Mouse (Mus musculus): Measurements from ENCODE around the gene Ifne. TPM values are rescaled to one million over a fixed set of nuclear protein-coding genes. Genes with fewer than 3 reads are reported as not detected.

The Ifne gene
- polyA plus RNA-seq, 1 experiment: not detected

DNA sequence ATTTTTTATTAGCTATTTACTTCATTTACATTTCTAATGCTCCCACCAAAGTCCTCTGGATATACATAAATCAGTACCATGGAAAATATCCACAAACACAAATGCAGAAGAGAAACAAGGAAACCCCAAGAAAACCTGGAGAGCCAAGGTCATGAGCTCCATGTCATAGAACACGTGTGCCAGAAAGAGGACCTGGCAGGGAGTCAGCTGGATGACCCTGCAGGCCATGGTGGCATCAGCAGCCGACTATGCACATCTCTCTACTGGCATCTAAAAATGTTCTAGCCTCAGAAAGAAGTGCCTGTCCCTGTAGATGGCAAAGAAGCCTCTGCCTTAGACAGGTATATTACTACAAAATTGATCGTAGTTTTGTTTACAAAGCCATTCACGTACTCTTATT lies 36.3 kb upstream of the Ifne start:
- no peaks in the 10 kb centered on the region; the same call in 1 of the 2 replicates for H3K4me1 ChIP-seq (ENCODE audit: control insufficient read depth, insufficient read depth, low read length)
- H3K4me3 ChIP-seq (replicated peaks; ENCODE audit: control insufficient read depth, low read depth, low read length): no peak overlapping the region
- 81% methylated on average over 4 of the region's 4 CpGs for WGBS
- TF ChIP-seq CTCF (IDR thresholded peaks at IDR 0.05; ENCODE audit: control insufficient read depth, insufficient read depth, low read length) (no peak), POLR2A (IDR thresholded peaks at IDR 0.05; ENCODE audit: borderline replicate concordance, control insufficient read depth, low read depth, low read length) (no peak)
- no peak overlapping the region for H3K27ac ChIP-seq (ENCODE audit: control insufficient read depth, insufficient read depth, low read depth, low read length, poor library complexity)

DNA sequence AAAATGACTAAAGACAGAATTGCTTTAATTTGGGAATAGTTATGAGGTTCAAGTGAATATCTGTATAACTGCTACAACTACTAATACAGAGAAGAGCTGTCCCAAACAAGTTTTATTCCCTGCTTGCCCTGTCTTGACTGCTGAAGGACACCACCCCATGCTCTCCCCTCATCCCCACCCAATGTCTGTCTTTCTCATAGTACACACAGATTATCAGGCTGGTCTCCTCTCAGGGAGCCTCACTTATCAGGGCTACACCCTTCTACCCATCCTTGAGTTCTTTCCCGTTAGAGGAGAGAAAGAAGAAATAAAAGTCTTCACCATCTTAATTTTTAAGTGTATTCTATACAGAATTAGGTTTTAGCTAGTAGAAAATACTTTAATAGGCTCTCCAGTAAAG lies 34.0 kb upstream of the Ifne start:
- WGBS: 62% methylated on average over 1 of the region's 1 CpGs

DNA sequence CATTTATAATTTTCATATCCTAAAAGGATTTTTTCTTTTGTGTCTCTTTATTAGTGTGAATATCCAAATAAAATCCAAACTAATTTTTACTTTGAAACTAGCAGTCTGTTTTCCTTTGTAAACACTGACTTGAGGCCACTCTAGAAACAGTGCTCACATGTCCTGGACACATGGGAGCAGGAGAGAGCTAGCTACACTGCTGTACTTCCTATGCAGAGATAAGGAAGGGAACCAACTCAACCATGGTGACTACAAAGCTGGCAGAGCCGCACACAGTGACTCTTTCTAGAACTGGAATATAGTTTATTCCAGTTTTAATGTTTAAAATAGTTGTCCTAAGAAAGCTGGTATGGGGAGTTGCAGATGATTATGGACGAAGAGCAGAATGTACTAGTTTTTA lies 32.9 kb upstream of the Ifne start:
- Histone ChIP-seq H3K4me1 (ENCODE audit: control insufficient read depth, insufficient read depth, low read length) (no peaks in the 10 kb centered on the region; the same call in 1 of the 2 replicates), H3K4me3 (replicated peaks; ENCODE audit: control insufficient read depth, low read depth, low read length) (no peak overlapping the region), H3K27ac (ENCODE audit: control insufficient read depth, insufficient read depth, low read depth, low read length, poor library complexity) (no peak overlapping the region)
- 60% methylated on average over 2 of the region's 2 CpGs for whole genome bisulfite sequencing
- no peak for TF ChIP-seq CTCF (IDR thresholded peaks at IDR 0.05; ENCODE audit: control insufficient read depth, insufficient read depth, low read length)
- TF ChIP-seq POLR2A (IDR thresholded peaks at IDR 0.05; ENCODE audit: borderline replicate concordance, control insufficient read depth, low read depth, low read length): no peak

More for the DNA sequence above, 34.0 kb upstream of the Ifne start:
- Histone ChIP-seq H3K4me1 (ENCODE audit: control insufficient read depth, insufficient read depth, low read length) (no peaks in the 10 kb centered on the region; the same call in 1 of the 2 replicates), H3K27ac (ENCODE audit: control insufficient read depth, insufficient read depth, low read depth, low read length, poor library complexity) (no peak overlapping the region), H3K4me3 (replicated peaks; ENCODE audit: control insufficient read depth, low read depth, low read length) (no peak overlapping the region)
- no peak for TF ChIP-seq POLR2A (IDR thresholded peaks at IDR 0.05; ENCODE audit: borderline replicate concordance, control insufficient read depth, low read depth, low read length)
- TF ChIP-seq CTCF (IDR thresholded peaks at IDR 0.05; ENCODE audit: control insufficient read depth, insufficient read depth, low read length): no peak

DNA sequence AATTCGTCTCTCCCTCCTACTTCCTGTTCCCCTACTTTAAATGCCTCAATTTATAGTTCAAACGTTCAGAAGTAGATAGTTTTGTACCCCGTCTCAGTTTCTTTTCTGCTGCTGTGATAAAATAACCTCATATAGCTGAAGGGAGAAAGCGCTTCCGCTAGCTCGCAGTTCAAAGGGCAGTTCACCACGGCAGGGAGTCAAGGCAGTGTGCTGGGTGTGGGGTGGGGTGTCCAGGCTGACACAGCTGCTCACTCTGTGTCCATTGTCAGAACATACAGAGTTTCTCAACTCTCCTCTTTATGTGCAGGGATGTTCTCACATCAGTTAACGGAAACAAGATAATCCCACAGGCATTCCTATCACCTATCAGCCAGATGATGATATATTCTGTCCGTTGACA lies 32.2 kb upstream of the Ifne start:
- no peak for TF ChIP-seq POLR2A (IDR thresholded peaks at IDR 0.05; ENCODE audit: borderline replicate concordance, control insufficient read depth, low read depth, low read length)
- no peak for TF ChIP-seq CTCF (IDR thresholded peaks at IDR 0.05; ENCODE audit: control insufficient read depth, insufficient read depth, low read length)
- 69% methylated on average over 9 of the region's 9 CpGs for WGBS
- H3K4me1 ChIP-seq (ENCODE audit: control insufficient read depth, insufficient read depth, low read length): no peaks in the 10 kb centered on the region; the same call in 1 of the 2 replicates
- H3K27ac ChIP-seq (ENCODE audit: control insufficient read depth, insufficient read depth, low read depth, low read length, poor library complexity): no peak overlapping the region
- no peak overlapping the region for H3K4me3 ChIP-seq (replicated peaks; ENCODE audit: control insufficient read depth, low read depth, low read length)

DNA sequence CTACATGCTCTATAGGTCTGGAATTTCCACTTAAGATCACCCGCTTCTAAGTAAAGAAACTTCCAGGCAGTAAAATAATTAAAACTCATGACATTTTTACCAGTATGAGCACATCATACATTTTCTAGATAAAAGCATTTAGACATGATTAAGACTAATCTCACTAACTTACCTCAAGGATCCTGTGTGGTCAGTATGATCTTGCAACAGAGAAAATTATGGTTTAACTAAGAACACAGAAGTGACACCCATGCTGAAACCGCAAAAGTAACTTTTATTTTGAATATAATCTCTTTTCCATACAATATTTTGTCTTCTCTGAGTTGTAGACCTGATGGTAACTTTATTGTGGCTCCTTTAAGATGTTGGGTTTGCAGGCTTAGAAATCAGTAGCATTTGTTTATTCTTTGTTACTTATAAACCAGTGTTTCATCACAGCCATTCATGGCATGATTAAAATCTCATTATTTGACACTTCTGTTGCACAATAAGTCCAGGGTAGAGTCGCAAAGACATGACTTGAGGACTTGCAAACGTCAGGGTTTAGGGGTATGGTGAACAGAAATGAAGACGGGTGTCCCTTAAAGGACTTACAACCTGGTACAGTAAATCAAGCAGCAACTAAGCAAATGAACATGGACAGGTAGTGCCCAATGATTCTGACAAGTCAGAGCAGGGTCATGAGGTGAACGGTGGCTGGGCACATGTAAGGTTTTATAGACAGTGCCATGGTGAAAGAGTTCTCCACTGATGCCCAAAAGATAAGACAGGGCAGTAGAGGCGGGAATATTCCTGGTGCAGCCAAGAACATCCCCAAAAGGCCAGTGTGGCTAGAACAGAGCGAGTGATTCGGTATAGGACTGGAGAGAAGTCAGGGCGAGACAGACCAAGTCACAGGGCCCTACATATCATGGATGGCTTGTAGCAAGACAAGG lies 29.9 kb upstream of the Ifne start:
- Histone ChIP-seq H3K27ac (ENCODE audit: control insufficient read depth, insufficient read depth, low read depth, low read length, poor library complexity) (no peak overlapping the region), H3K4me3 (replicated peaks; ENCODE audit: control insufficient read depth, low read depth, low read length) (no peak overlapping the region), H3K4me1 (ENCODE audit: control insufficient read depth, insufficient read depth, low read length) (no peaks in the 10 kb centered on the region; the same call in 1 of the 2 replicates)
- WGBS: 74% methylated on average over 10 of the region's 10 CpGs
- TF ChIP-seq CTCF (IDR thresholded peaks at IDR 0.05; ENCODE audit: control insufficient read depth, insufficient read depth, low read length) (no peak), POLR2A (IDR thresholded peaks at IDR 0.05; ENCODE audit: borderline replicate concordance, control insufficient read depth, low read depth, low read length) (no peak)

DNA sequence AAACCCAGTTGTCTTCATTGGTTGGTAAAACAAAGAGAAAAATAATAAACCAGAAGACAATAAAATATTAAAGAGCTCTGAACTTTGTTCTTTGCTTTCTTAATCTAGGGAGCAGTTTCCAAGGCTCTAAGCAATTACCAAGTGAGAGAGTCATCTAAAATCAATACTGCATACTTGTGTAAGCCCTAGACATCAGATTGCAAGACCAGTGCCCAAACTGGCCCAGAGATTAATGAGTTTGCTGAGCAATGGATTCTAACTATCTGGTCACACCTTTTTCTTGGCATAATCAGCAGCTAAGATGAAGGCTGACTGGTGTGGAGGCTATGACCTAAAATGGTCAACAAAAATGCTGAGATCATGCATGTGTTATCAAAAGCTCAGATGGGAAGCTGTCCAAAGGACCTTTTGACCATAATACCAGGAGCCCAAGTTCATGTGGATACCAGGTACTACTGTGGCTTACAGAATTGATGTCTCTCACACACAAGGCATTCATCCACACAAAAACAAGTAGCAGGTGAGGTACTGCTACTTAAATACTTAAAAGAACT lies 13.3 kb upstream of the Ifne start:
- Histone ChIP-seq H3K4me1 (ENCODE audit: control insufficient read depth, insufficient read depth, low read length) (no peaks in the 10 kb centered on the region), H3K27ac (ENCODE audit: control insufficient read depth, insufficient read depth, low read depth, low read length, poor library complexity) (no peak overlapping the region), H3K4me3 (replicated peaks; ENCODE audit: control insufficient read depth, low read depth, low read length) (no peak overlapping the region)
- TF ChIP-seq CTCF (IDR thresholded peaks at IDR 0.05; ENCODE audit: control insufficient read depth, insufficient read depth, low read length) (no peak), POLR2A (IDR thresholded peaks at IDR 0.05; ENCODE audit: borderline replicate concordance, control insufficient read depth, low read depth, low read length) (no peak)

DNA sequence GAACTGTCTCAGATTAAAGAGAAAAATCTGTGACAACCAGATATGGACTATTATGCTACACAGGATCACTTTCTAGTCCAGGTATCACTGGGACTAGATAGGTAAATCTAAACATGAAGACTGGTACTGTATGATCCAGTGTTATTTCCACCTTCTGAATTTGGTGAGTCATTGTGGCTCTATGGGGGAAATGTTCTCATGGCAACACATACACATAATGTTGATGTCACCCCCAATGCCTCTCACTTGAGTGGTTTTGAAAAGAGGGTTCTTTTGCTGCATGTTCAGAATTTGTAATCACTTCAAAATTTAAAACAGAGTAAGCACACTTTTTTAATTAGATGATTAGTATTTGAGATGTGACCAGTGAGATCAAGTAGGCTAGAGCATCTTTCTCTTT lies 8.2 kb upstream of the Ifne start:
- TF ChIP-seq CTCF (IDR thresholded peaks at IDR 0.05; ENCODE audit: control insufficient read depth, insufficient read depth, low read length): no peak
- TF ChIP-seq POLR2A (IDR thresholded peaks at IDR 0.05; ENCODE audit: borderline replicate concordance, control insufficient read depth, low read depth, low read length): no peak
- Histone ChIP-seq H3K4me3 (replicated peaks; ENCODE audit: control insufficient read depth, low read depth, low read length) (no peak overlapping the region), H3K27ac (ENCODE audit: control insufficient read depth, insufficient read depth, low read depth, low read length, poor library complexity) (no peak overlapping the region), H3K4me1 (ENCODE audit: control insufficient read depth, insufficient read depth, low read length) (no peaks in the 10 kb centered on the region)

DNA sequence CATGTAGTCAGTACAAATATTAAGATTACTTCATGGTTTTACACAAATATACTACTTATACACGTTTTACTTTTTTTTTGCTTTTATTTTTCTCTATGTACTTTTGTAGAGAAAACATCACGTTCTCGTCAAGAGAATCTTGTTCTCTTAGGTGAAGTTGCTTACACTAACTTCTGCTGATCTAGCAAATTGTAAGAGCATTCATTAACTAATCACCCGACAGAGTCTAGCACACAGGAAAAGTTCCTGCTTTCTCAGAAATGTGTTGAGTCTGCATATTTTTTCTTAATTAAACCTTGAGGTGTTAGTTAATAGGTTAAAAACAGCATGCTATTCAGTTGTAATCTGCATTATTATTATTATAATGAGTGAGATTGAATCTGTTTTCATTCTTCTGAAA lies 1.2 kb downstream of the Ifne start:
- no peak for TF ChIP-seq POLR2A (IDR thresholded peaks at IDR 0.05; ENCODE audit: borderline replicate concordance, control insufficient read depth, low read depth, low read length)
- no peak for TF ChIP-seq CTCF (IDR thresholded peaks at IDR 0.05; ENCODE audit: control insufficient read depth, insufficient read depth, low read length)
- Histone ChIP-seq H3K4me1 (ENCODE audit: control insufficient read depth, insufficient read depth, low read length) (peaks cover 2% of the 10 kb centered on the region; the same call in 1 of the 2 replicates), H3K4me3 (replicated peaks; ENCODE audit: control insufficient read depth, low read depth, low read length) (no peak overlapping the region), H3K27ac (ENCODE audit: control insufficient read depth, insufficient read depth, low read depth, low read length, poor library complexity) (no peak overlapping the region)
- 45% methylated on average over 4 of the region's 4 CpGs for WGBS

Data from bone marrow, adult 2 months (tissue).